Mouse (Mus musculus): ENCODE results near the gene Bhlha15. TPM values are rescaled to one million over a fixed set of nuclear protein-coding genes. Genes with fewer than 3 reads are reported as not detected.

Gene Bhlha15
- polyA plus RNA-seq, 1 experiment from 2014 or later = 0.06 TPM

DNA sequence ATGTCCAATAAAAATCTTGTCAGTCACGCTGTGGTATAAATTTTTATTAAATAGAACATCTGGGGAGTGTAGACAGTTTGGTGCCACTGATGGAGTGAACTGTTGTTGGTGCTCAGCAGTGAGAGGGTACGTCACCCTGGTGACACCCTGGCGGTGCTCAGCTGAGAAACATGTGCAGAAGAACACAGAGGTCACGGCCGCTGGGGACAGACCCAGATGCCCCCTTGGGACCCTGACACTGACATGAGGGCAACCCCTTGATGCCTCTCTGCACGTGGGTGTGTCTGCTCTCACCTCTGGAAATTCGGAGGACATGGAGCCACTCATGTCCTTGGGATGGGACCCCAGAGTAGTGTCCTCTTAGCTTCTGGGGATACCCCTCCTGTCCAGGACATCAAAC is 4.3 kb downstream of the Bhlha15 start:
- 82% methylated on average over 7 of the region's 7 CpGs for WGBS
- no peak for ATAC-seq (replicated peaks)

DNA sequence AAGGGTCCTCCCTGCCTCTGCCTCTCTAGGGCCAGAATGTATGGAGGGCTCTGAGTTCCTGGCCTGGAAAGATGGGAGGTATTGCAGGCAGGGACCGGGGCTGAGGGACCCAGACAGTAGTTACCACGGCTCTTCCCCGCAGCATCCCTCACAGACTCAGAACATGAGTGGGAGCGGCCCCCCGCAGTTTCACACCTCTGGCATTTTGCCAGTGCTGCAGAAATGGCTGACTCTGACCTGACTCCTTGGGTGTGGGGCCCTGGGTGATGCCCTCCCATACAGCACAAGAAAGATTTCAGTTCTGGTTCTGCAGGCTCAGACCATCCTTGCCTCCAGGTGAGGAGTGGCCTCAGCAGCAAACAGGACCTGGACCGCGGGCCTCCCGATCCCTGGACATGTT is 5.5 kb downstream of the Bhlha15 start:
- Histone ChIP-seq H3K27ac (no peak overlapping the region), H3K4me2 (no peak overlapping the region), H3K4me1 (no peaks in the 10 kb centered on the region), H3K9ac (no peak overlapping the region), H3K9me3 (no peaks in the 10 kb centered on the region), H3K36me3 (replicated peaks) (no peaks in the 10 kb centered on the region; the same call in 1 of the 2 replicates), H3K4me3 (no peak overlapping the region), H3K27me3 (replicated peaks) (no peaks in the 10 kb centered on the region)
- WGBS = 90% methylated on average over 8 of the region's 8 CpGs
- no peak for ATAC-seq (replicated peaks)

More for the DNA sequence above, 4.3 kb downstream of the Bhlha15 start:
- H3K4me2 ChIP-seq = no peak overlapping the region
- H3K36me3 ChIP-seq (replicated peaks) = no peaks in the 10 kb centered on the region
- no peaks in the 10 kb centered on the region for H3K27me3 ChIP-seq (replicated peaks)
- H3K9ac ChIP-seq = no peak overlapping the region
- no peak overlapping the region for H3K4me3 ChIP-seq
- H3K9me3 ChIP-seq = no peaks in the 10 kb centered on the region
- H3K4me1 ChIP-seq = peaks cover 6% of the 10 kb centered on the region
- H3K27ac ChIP-seq = no peak overlapping the region

DNA sequence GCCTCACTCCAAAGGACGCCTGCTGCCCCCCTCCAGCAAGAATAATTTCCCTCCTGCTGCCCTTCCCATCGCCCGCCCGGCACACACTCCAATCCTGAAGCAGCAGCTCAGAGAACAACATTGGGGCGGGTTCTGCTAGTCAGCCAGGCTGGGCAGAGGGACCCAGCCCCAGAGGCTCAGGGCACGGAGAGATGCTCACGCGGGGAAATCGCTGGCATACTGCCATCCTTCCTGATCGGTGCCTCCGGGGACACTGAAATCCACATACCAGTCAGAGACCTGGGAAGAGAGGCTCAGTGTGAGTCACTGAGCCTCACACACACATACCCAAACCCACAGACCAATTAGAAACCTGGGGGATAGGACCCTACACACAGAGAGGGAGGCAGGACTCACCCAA is 10.5 kb downstream of the Bhlha15 start:
- no peak for ATAC-seq (replicated peaks)
- Histone ChIP-seq H3K4me2 (no peak overlapping the region), H3K27me3 (replicated peaks) (no peaks in the 10 kb centered on the region), H3K9ac (no peak overlapping the region), H3K27ac (no peak overlapping the region), H3K4me1 (no peaks in the 10 kb centered on the region), H3K4me3 (no peak overlapping the region), H3K9me3 (no peaks in the 10 kb centered on the region), H3K36me3 (replicated peaks) (peaks cover 21% of the 10 kb centered on the region)
- 77% methylated on average over 11 of the region's 11 CpGs for WGBS

GRCm38 (mm10) chr5:144202430-144202829 is 12.3 kb downstream of the Bhlha15 start:
- Histone ChIP-seq H3K9me3 (no peaks in the 10 kb centered on the region), H3K9ac (no peak overlapping the region), H3K36me3 (replicated peaks) (peaks cover 24% of the 10 kb centered on the region), H3K4me2 (no peak overlapping the region), H3K27me3 (replicated peaks) (no peaks in the 10 kb centered on the region), H3K4me1 (no peaks in the 10 kb centered on the region), H3K4me3 (no peak overlapping the region), H3K27ac (no peak overlapping the region)
- no peak for ATAC-seq (replicated peaks)
- WGBS = 97% methylated on average over 6 of the region's 6 CpGs

- no peaks in the 10 kb centered on the region for H3K4me1 ChIP-seq
- no peak overlapping the region for H3K9ac ChIP-seq
- peaks cover 26% of the 10 kb centered on the region for H3K36me3 ChIP-seq (replicated peaks)
- no peak overlapping the region for H3K4me2 ChIP-seq
- H3K27me3 ChIP-seq (replicated peaks) = no peaks in the 10 kb centered on the region
- H3K9me3 ChIP-seq = no peaks in the 10 kb centered on the region
- no peak overlapping the region for H3K4me3 ChIP-seq
- no peak for ATAC-seq (replicated peaks)
- WGBS = 92% methylated on average over 10 of the region's 10 CpGs
- no peak overlapping the region for H3K27ac ChIP-seq
Observed at GRCm38 (mm10) chr5:144203398-144203959, 13.4 kb downstream of the Bhlha15 start.

- no peak for ATAC-seq (replicated peaks)
- Histone ChIP-seq H3K4me1 (no peaks in the 10 kb centered on the region), H3K9ac (no peak overlapping the region), H3K4me3 (no peak overlapping the region), H3K36me3 (replicated peaks) (peaks cover 27% of the 10 kb centered on the region), H3K27ac (no peak overlapping the region), H3K27me3 (replicated peaks) (no peaks in the 10 kb centered on the region), H3K4me2 (no peak overlapping the region), H3K9me3 (no peaks in the 10 kb centered on the region)
- 91% methylated on average over 12 of the region's 12 CpGs for WGBS
Observed at GRCm38 (mm10) chr5:144204303-144204702, 14.2 kb downstream of the Bhlha15 start.

DNA sequence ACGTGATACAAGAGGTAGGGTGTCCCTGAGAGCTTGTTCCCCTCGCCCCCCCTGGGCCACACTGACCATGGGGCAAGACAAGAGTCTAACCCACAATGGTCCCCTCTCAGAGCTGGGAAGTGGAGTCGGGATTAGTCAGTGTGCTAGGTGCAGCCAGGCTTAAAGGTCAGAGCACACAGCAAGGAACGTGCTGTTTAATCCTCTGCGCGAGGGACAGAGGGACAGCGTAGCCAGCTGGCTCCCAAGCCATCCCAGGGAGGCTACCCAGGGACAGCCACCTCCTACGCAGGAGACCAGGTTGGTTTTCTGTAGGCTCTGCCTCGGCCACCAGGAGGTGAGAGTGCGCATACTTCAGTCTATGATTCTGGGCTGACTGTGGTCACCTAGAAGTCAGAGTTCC is 14.8 kb downstream of the Bhlha15 start:
- 53% methylated on average over 10 of the region's 10 CpGs for WGBS
- no peaks in the 10 kb centered on the region for H3K27me3 ChIP-seq (replicated peaks)
- no peaks in the 10 kb centered on the region for H3K4me1 ChIP-seq
- no peak overlapping the region for H3K4me2 ChIP-seq
- no peak overlapping the region for H3K4me3 ChIP-seq
- H3K36me3 ChIP-seq (replicated peaks) = peaks cover 30% of the 10 kb centered on the region
- ATAC-seq (replicated peaks) = no peak
- H3K9ac ChIP-seq = no peak overlapping the region
- no peaks in the 10 kb centered on the region for H3K9me3 ChIP-seq
- no peak overlapping the region for H3K27ac ChIP-seq

DNA sequence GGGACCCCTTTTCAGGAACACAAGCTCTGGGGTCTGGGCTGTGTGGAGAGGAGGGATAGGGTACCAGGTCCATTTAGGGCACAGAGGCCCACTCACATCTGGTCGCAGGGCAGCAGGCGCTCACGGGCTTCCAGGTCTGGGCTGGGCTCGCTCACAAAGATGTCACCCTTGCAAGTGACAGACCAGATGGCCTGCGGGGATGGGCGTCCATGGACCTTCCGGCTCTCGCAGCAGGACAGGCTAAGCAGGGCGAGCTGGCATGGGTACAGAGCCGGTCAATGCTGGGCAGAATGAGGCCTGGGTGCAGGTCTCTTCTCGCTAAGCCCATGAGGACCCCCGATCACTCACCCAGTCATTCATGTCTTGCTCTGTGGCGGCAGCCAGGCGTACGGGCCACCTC is 16.0 kb downstream of the Bhlha15 start:
- Histone ChIP-seq H3K27me3 (replicated peaks) (no peaks in the 10 kb centered on the region), H3K4me3 (no peak overlapping the region), H3K9ac (no peak overlapping the region), H3K36me3 (replicated peaks) (peaks cover 37% of the 10 kb centered on the region), H3K4me2 (no peak overlapping the region), H3K4me1 (no peaks in the 10 kb centered on the region), H3K27ac (no peak overlapping the region), H3K9me3 (no peaks in the 10 kb centered on the region)
- WGBS = 95% methylated on average over 15 of the region's 15 CpGs
- no peak for ATAC-seq (replicated peaks)

GRCm38 (mm10) chr5:144207478-144207877 is 17.4 kb downstream of the Bhlha15 start:
- Histone ChIP-seq H3K9me3 (no peaks in the 10 kb centered on the region), H3K4me3 (no peak overlapping the region), H3K27ac (no peak overlapping the region), H3K4me2 (no peak overlapping the region), H3K9ac (no peak overlapping the region), H3K4me1 (no peaks in the 10 kb centered on the region), H3K27me3 (replicated peaks) (no peaks in the 10 kb centered on the region), H3K36me3 (replicated peaks) (peaks cover 32% of the 10 kb centered on the region)
- no peak; the same call in 1 of the 2 replicates for ATAC-seq (replicated peaks)
- 49% methylated on average over 11 of the region's 11 CpGs for WGBS

DNA sequence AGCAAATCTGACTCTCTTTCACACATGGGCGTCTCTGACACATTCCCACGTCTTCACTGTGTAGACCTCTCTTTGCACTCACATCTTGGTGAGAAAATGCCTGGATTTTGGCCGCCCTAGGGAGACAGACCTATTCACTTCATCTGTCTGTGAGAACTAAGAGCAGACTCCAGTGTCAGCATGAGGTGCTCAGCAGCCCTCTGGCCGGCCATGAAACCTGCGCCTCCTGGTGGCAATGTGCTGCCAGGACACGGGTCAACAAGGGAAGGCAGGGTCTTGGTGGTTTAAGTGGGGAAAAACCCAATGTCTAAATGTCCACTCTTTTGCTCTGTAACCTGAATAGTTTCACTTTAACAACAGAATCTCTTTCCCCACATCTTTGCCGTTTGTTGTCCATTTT is 24.4 kb downstream of the Bhlha15 start:
- 30% methylated on average over 7 of the region's 7 CpGs for WGBS
- ATAC-seq (replicated peaks) = no peak
- no peak overlapping the region for H3K4me2 ChIP-seq
- no peaks in the 10 kb centered on the region for H3K27me3 ChIP-seq (replicated peaks)
- no peak overlapping the region for H3K4me3 ChIP-seq
- no peak overlapping the region for H3K9ac ChIP-seq
- H3K36me3 ChIP-seq (replicated peaks) = peaks cover 30% of the 10 kb centered on the region
- H3K27ac ChIP-seq = no peak overlapping the region
- no peaks in the 10 kb centered on the region for H3K4me1 ChIP-seq
- no peaks in the 10 kb centered on the region for H3K9me3 ChIP-seq

- no peak overlapping the region for H3K4me2 ChIP-seq
- no peaks in the 10 kb centered on the region for H3K4me1 ChIP-seq
- no peak overlapping the region for H3K4me3 ChIP-seq
- H3K27ac ChIP-seq = no peak overlapping the region
- H3K9me3 ChIP-seq = no peaks in the 10 kb centered on the region
- no peak overlapping the region for H3K9ac ChIP-seq
- 91% methylated on average over 2 of the region's 2 CpGs for whole genome bisulfite sequencing
- no peaks in the 10 kb centered on the region for H3K27me3 ChIP-seq (replicated peaks)
- peaks cover 21% of the 10 kb centered on the region for H3K36me3 ChIP-seq (replicated peaks)
- no peak for ATAC-seq (replicated peaks)
Observed at GRCm38 (mm10) chr5:144215992-144216391, 25.9 kb downstream of the Bhlha15 start.

GRCm38 (mm10) chr5:144218061-144218460 is 28.0 kb downstream of the Bhlha15 start:
- no peak overlapping the region for H3K27ac ChIP-seq
- peaks cover 16% of the 10 kb centered on the region for H3K36me3 ChIP-seq (replicated peaks)
- H3K9ac ChIP-seq = no peak overlapping the region
- H3K4me1 ChIP-seq = peaks cover 19% of the 10 kb centered on the region
- ATAC-seq (replicated peaks) = no peak
- H3K4me2 ChIP-seq = no peak overlapping the region
- no peaks in the 10 kb centered on the region for H3K9me3 ChIP-seq
- 91% methylated on average over 7 of the region's 7 CpGs for WGBS
- no peak overlapping the region for H3K4me3 ChIP-seq
- no peaks in the 10 kb centered on the region for H3K27me3 ChIP-seq (replicated peaks)

- Histone ChIP-seq H3K4me2 (no peak overlapping the region), H3K9ac (no peak overlapping the region), H3K9me3 (no peaks in the 10 kb centered on the region), H3K4me3 (no peak overlapping the region), H3K4me1 (peaks cover 23% of the 10 kb centered on the region), H3K27ac (no peak overlapping the region), H3K27me3 (replicated peaks) (no peaks in the 10 kb centered on the region), H3K36me3 (replicated peaks) (peaks cover 6% of the 10 kb centered on the region; the same call in 1 of the 2 replicates)
- WGBS = 77% methylated on average over 12 of the region's 12 CpGs
- ATAC-seq (replicated peaks) = no peak
Observed at GRCm38 (mm10) chr5:144219306-144219705, 29.2 kb downstream of the Bhlha15 start.
